Mouse (Mus musculus) cerebral cortex, adult 2 months (tissue): Measurements from ENCODE around the gene Rassf2.

Experiments
- WGBS: fragments of 180-500 bp; shearing (Covaris S2); methylation state at CpG from one replicate; pipeline ENCODE4 v1.1.7; 2018; 5-methylcytosine and 5-hydroxymethylcytosine counted together

Rassf2 gene

GRCm38 (mm10) chr2:131954835-131955234, 75.2 kb downstream of the Rassf2 start:
- 74% methylated on average over 9 of the region's 9 CpGs for WGBS

GRCm38 (mm10) chr2:131953711-131954110, 76.3 kb downstream of the Rassf2 start:
- WGBS: 95% methylated on average over 4 of the region's 4 CpGs

GRCm38 (mm10) chr2:131952961-131953538, 77.0 kb downstream of the Rassf2 start:
- 37% methylated on average over 29 of the region's 29 CpGs for WGBS

- 55% methylated on average over 2 of the region's 2 CpGs for WGBS
These were observed 77.6 kb downstream of the Rassf2 start for GRCm38 (mm10) chr2:131952456-131952855.

GRCm38 (mm10) chr2:131950598-131951095, 79.4 kb downstream of the Rassf2 start, which contains the start of gene Prnd:
TSS of gene Prnd (plus strand) at chr2:131950861.
- WGBS: 65% methylated on average over 11 of the region's 11 CpGs

- WGBS: 53% methylated on average over 9 of the region's 9 CpGs
These were observed 80.1 kb downstream of the Rassf2 start for GRCm38 (mm10) chr2:131949767-131950597.

- 71% methylated on average over 11 of the region's 11 CpGs for WGBS
These were observed 81.0 kb downstream of the Rassf2 start for GRCm38 (mm10) chr2:131948916-131949639.

- 86% methylated on average over 3 of the region's 3 CpGs for WGBS
These were observed 81.9 kb downstream of the Rassf2 start for GRCm38 (mm10) chr2:131948156-131948555.

GRCm38 (mm10) chr2:131946351-131946750, 83.7 kb downstream of the Rassf2 start:
- WGBS: 97% methylated on average over 16 of the region's 16 CpGs

GRCm38 (mm10) chr2:131945765-131946164, 84.3 kb downstream of the Rassf2 start:
- 62% methylated on average over 6 of the region's 6 CpGs for WGBS

GRCm38 (mm10) chr2:131945225-131945624, 84.8 kb downstream of the Rassf2 start:
- WGBS: 82% methylated on average over 8 of the region's 8 CpGs

GRCm38 (mm10) chr2:131944370-131944769, 85.7 kb downstream of the Rassf2 start:
- 78% methylated on average over 1 of the region's 1 CpGs for whole genome bisulfite sequencing

- WGBS: 88% methylated on average over 6 of the region's 6 CpGs
These were observed 88.6 kb downstream of the Rassf2 start for GRCm38 (mm10) chr2:131941501-131941900.

- 78% methylated on average over 3 of the region's 3 CpGs for WGBS
These were observed 89.6 kb downstream of the Rassf2 start for GRCm38 (mm10) chr2:131940506-131940905.
